Mouse (Mus musculus) lung, embryonic 16.5 days (tissue): ENCODE results near the gene Bclaf3. TPM values are rescaled to one million over a fixed set of nuclear protein-coding genes. Genes with fewer than 3 reads are reported as not detected.
"Not testable (repeated sequence)": the region's sequence is repeated elsewhere in the genome, so short reads cannot be mapped to it uniquely, and the experiment has no call there.

ENCODE experiments used
- ATAC-seq: fragments of 200-750 bp; cut with Nextera tagmentation; 2 replicates; pipeline ENCODE4 v1.8.0; 2017; ENCODE audit warnings: low read depth, mild to moderate bottlenecking, moderate library complexity
- H3K27ac ChIP-seq: fragments of 300-500 bp; sonication (generic); 2 replicates; pipeline ENCODE4 v1.5.1; 2014; ENCODE audit warnings: mild to moderate bottlenecking, control low read depth, low read length
- H3K27me3 ChIP-seq: fragments of 300-500 bp; sonication (generic); 2 replicates; pipeline ENCODE4 v1.6.1; 2014; ENCODE audit warnings: low read depth, low read length, mixed read lengths; ENCODE audit not compliant: control insufficient read depth, insufficient read depth
- H3K36me3 ChIP-seq: fragments of 300-500 bp; sonication (generic); 2 replicates; pipeline ENCODE4 v1.6.1; 2014; ENCODE audit warnings: low read length; ENCODE audit not compliant: control insufficient read depth, insufficient read depth
- H3K4me1 ChIP-seq: fragments of 300-500 bp; sonication (generic); replicated peaks from 2 replicates; pipeline ENCODE4 v1.6.1; 2014; ENCODE audit warnings: low read length, mixed read lengths; ENCODE audit not compliant: control insufficient read depth, insufficient read depth
- H3K4me2 ChIP-seq: fragments of 300-500 bp; sonication (generic); 2 replicates; pipeline ENCODE4 v1.6.1; 2014; ENCODE audit warnings: low read depth, low read length, control low read depth
- H3K4me3 ChIP-seq: fragments of 300-500 bp; sonication (generic); 2 replicates; pipeline ENCODE4 v1.5.1; 2014; ENCODE audit warnings: mild to moderate bottlenecking, low read length, control low read depth
- H3K9ac ChIP-seq: fragments of 300-500 bp; sonication (generic); 2 replicates; pipeline ENCODE4 v1.6.1; 2014; ENCODE audit warnings: low read length, control low read depth
- H3K9me3 ChIP-seq: fragments of 300-500 bp; sonication (generic); 2 replicates; pipeline ENCODE4 v1.6.1; 2016; ENCODE audit warnings: low read length; ENCODE audit not compliant: control insufficient read depth
- WGBS: fragments of 180-500 bp; shearing (Covaris S2); extraction: QIAGEN DNeasy Blood & Tissue Kit; methylation state at CpG from one replicate; pipeline ENCODE4 v1.1.7; 2014; 5-methylcytosine and 5-hydroxymethylcytosine counted together
- polyA plus RNA-seq: library from polyadenylated mRNA; unstranded; fragments of >200 nt; fragmentation: Nextera tagmentation; extraction: Ambion mirVana; gene quantifications from 2 replicates; pipeline ENCODE4 v1.2.1, GENCODE M21; 2015

Bclaf3 gene
- polyA plus RNA-seq, 1 experiment from 2014 or later = 18.9 TPM

- Histone ChIP-seq H3K27me3 (no peaks in the 10 kb centered on the region), H3K4me1 (no peaks in the 10 kb centered on the region), H3K9ac (no peak overlapping the region), H3K4me3 (no peak overlapping the region), H3K9me3 (no peaks in the 10 kb centered on the region), H3K27ac (no peak overlapping the region), H3K4me2 (no peak overlapping the region), H3K36me3 (no peaks in the 10 kb centered on the region)
- 67% methylated on average over 3 of the region's 3 CpGs for WGBS
- no peak for ATAC-seq
Observed at GRCm38 (mm10) chrX:159521780-159522179, 4.7 kb upstream of the Bclaf3 start.

GRCm38 (mm10) chrX:159522651-159523050, 3.8 kb upstream of the Bclaf3 start:
- Histone ChIP-seq H3K4me1 (no peaks in the 10 kb centered on the region), H3K27me3 (no peaks in the 10 kb centered on the region), H3K36me3 (no peaks in the 10 kb centered on the region), H3K4me3 (no peak overlapping the region), H3K4me2 (no peak overlapping the region), H3K9me3 (no peaks in the 10 kb centered on the region), H3K27ac (no peak overlapping the region), H3K9ac (no peak overlapping the region)
- no peak for ATAC-seq
- WGBS = 75% methylated on average over 4 of the region's 4 CpGs

GRCm38 (mm10) chrX:159532427-159532810, 5.9 kb downstream of the Bclaf3 start:
- Histone ChIP-seq H3K36me3 (no peaks in the 10 kb centered on the region), H3K27ac (peak overlapping the region; percentile 78), H3K4me3 (peak overlapping the region; percentile 65), H3K27me3 (no peaks in the 10 kb centered on the region), H3K4me1 (0 out of 2 replicates have a peak, but pooled peaks cover 4% of the 10 kb centered on the region), H3K9ac (peak overlapping the region; percentile 75), H3K9me3 (no peaks in the 10 kb centered on the region), H3K4me2 (peak overlapping the region; percentile 65)
- ATAC-seq = peak; percentile 99
- WGBS = 15% methylated on average over 18 of the region's 38 CpGs

GRCm38 (mm10) chrX:159532811-159533462, 6.4 kb downstream of the Bclaf3 start:
- Histone ChIP-seq H3K9me3 (no peaks in the 10 kb centered on the region), H3K4me1 (0 out of 2 replicates have a peak, but pooled peaks cover 4% of the 10 kb centered on the region), H3K4me3 (peak overlapping the region; percentile 65), H3K9ac (peak overlapping the region; percentile 75), H3K4me2 (peak overlapping the region; percentile 65), H3K27ac (peak overlapping the region; percentile 78), H3K36me3 (no peaks in the 10 kb centered on the region), H3K27me3 (no peaks in the 10 kb centered on the region)
- peak; percentile 40; the same call in 1 of the 2 replicates for ATAC-seq
- 11% methylated on average over 20 of the region's 56 CpGs for WGBS

- no peak overlapping the region for H3K27ac ChIP-seq
- H3K9ac ChIP-seq = no peak overlapping the region
- H3K4me3 ChIP-seq = no peak overlapping the region
- no peaks in the 10 kb centered on the region for H3K9me3 ChIP-seq
- ATAC-seq = no peak
- WGBS = 82% methylated on average over 18 of the region's 18 CpGs
- 0 out of 2 replicates have a peak, but pooled peaks cover 5% of the 10 kb centered on the region for H3K36me3 ChIP-seq
- no peak overlapping the region for H3K4me2 ChIP-seq
- H3K4me1 ChIP-seq = no peaks in the 10 kb centered on the region
- H3K27me3 ChIP-seq = no peaks in the 10 kb centered on the region
Observed at GRCm38 (mm10) chrX:159541936-159542335, 15.4 kb downstream of the Bclaf3 start.

- H3K4me2 ChIP-seq = no peak overlapping the region
- no peak overlapping the region for H3K9ac ChIP-seq
- ATAC-seq = no peak
- H3K9me3 ChIP-seq = no peaks in the 10 kb centered on the region
- H3K27me3 ChIP-seq = no peaks in the 10 kb centered on the region
- H3K27ac ChIP-seq = no peak overlapping the region
- H3K36me3 ChIP-seq = no peaks in the 10 kb centered on the region
- no peaks in the 10 kb centered on the region for H3K4me1 ChIP-seq
- H3K4me3 ChIP-seq = no peak overlapping the region
- WGBS = 89% methylated on average over 5 of the region's 5 CpGs
Observed at GRCm38 (mm10) chrX:159547093-159547492, 20.6 kb downstream of the Bclaf3 start.

GRCm38 (mm10) chrX:159584738-159585137, 58.2 kb downstream of the Bclaf3 start:
- H3K27ac ChIP-seq, H3K4me3 ChIP-seq, H3K36me3 ChIP-seq, H3K4me2 ChIP-seq, H3K9me3 ChIP-seq, H3K27me3 ChIP-seq, ATAC-seq, H3K4me1 ChIP-seq, H3K9ac ChIP-seq: not testable (repeated sequence)
- 82% methylated on average over 7 of the region's 7 CpGs for WGBS

GRCm38 (mm10) chrX:159591633-159592032, 65.1 kb downstream of the Bclaf3 start:
- Histone ChIP-seq H3K4me2 (no peak overlapping the region), H3K27ac (no peak overlapping the region), H3K9ac (no peak overlapping the region), H3K4me3 (no peak overlapping the region), H3K4me1 (no peaks in the 10 kb centered on the region), H3K27me3 (no peaks in the 10 kb centered on the region), H3K36me3 (no peaks in the 10 kb centered on the region), H3K9me3 (no peaks in the 10 kb centered on the region)
- WGBS = 48% methylated on average over 1 of the region's 1 CpGs
- ATAC-seq = no peak

GRCm38 (mm10) chrX:159597502-159597901, 71.0 kb downstream of the Bclaf3 start:
- H3K36me3 ChIP-seq = no peaks in the 10 kb centered on the region
- no peaks in the 10 kb centered on the region for H3K4me1 ChIP-seq
- H3K27me3 ChIP-seq = no peaks in the 10 kb centered on the region
- WGBS = 77% methylated on average over 1 of the region's 1 CpGs
- no peaks in the 10 kb centered on the region for H3K9me3 ChIP-seq
- no peak overlapping the region for H3K4me3 ChIP-seq
- ATAC-seq = no peak
- H3K9ac ChIP-seq = no peak overlapping the region
- no peak overlapping the region for H3K4me2 ChIP-seq
- no peak overlapping the region for H3K27ac ChIP-seq
